Mouse (Mus musculus) olfactory bulb, adult 2 months (tissue): ENCODE measurements around the gene Dld.

Source experiments
- CTCF ChIP-seq: fragments of 200-500 bp; IDR thresholded peaks from 2 replicates; pipeline ENCODE4 v1.5.1; 2012; ENCODE audit warnings: low read depth, mild to moderate bottlenecking, low read length, moderate library complexity; ENCODE audit not compliant: insufficient read depth
- POLR2A ChIP-seq: fragments of 200-500 bp; IDR thresholded peaks from 2 replicates; pipeline ENCODE4 v1.6.1; 2012; ENCODE audit warnings: mild to moderate bottlenecking, low read depth, low read length, moderate library complexity; ENCODE audit not compliant: insufficient read depth

DNA sequence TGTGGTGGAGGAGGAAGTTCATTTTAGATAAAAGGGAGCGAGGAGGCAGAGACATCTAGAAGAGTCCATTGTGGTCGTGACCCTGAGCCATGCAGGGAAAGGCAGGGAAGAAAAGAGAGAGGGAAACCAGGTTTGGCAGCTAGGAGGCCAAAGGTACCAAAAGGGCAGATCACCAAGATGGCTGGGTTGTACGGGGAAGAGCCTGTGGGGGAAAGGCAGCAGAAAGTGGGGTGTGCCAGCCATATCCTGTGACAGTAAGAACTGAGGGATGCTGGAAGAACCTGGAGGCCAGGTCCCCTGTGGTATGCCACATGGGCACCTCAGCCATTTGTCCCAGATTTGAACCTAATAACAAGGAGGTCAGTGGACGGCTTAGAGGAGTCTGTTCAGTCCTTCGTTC is 39.0 kb downstream of the Dld start:
- TF ChIP-seq CTCF (no peak), POLR2A (no peak)
